Mouse (Mus musculus): ENCODE measurements around the gene Erg. TPM values are rescaled to one million over a fixed set of nuclear protein-coding genes. Genes with fewer than 3 reads are reported as not detected.

Gene Erg
- polyA plus RNA-seq, 1 experiment from 2014 or later: 0.75 TPM

GRCm38 (mm10) chr16:95478558-95478957 lies 107.8 kb downstream of the Erg start:
- no peak overlapping the region for H3K4me2 ChIP-seq (ENCODE audit: low read length)
- H3K9me3 ChIP-seq (replicated peaks; ENCODE audit: control insufficient read depth, low read length): no peaks in the 10 kb centered on the region
- 89% methylated on average over 5 of the region's 5 CpGs for WGBS
- no peak for ATAC-seq
- no peak for DNase-seq (ENCODE audit: low spot score)
- H3K9ac ChIP-seq (ENCODE audit: low read length): no peak overlapping the region
- H3K4me3 ChIP-seq (ENCODE audit: low read depth, low read length): no peak overlapping the region
- no peak overlapping the region for H3K27ac ChIP-seq (ENCODE audit: low read depth, low read length)
- no peaks in the 10 kb centered on the region for H3K36me3 ChIP-seq (ENCODE audit: control insufficient read depth, insufficient read depth, low read length)
- no peaks in the 10 kb centered on the region for H3K27me3 ChIP-seq (replicated peaks; ENCODE audit: control insufficient read depth, insufficient read depth, low read length)
- no peaks in the 10 kb centered on the region for H3K4me1 ChIP-seq (ENCODE audit: control insufficient read depth, insufficient read depth, low read length)

DNA sequence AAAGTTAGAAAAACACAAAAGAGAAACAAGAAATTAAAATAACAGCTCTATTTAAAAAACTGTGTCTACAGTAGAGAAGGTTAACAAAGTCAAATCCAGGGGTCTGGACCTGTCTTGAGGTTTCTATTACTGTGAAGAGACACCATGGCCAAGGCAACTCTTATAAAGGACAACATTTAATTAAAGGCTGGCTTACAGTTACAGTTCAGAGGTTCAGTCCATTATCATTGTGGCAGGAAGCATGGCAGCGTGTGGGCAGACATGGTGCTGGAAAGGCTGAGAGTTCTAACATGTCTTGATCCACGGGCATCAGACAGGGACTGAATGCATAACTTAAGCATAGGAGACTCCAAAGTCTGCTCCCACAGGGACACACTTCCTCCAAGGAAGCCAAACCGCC lies 111.4 kb downstream of the Erg start:
- Histone ChIP-seq H3K27me3 (replicated peaks; ENCODE audit: control insufficient read depth, insufficient read depth, low read length) (no peaks in the 10 kb centered on the region), H3K27ac (ENCODE audit: low read depth, low read length) (no peak overlapping the region), H3K4me2 (ENCODE audit: low read length) (no peak overlapping the region), H3K9ac (ENCODE audit: low read length) (no peak overlapping the region), H3K4me1 (ENCODE audit: control insufficient read depth, insufficient read depth, low read length) (no peaks in the 10 kb centered on the region), H3K4me3 (ENCODE audit: low read depth, low read length) (no peak overlapping the region), H3K36me3 (ENCODE audit: control insufficient read depth, insufficient read depth, low read length) (no peaks in the 10 kb centered on the region), H3K9me3 (replicated peaks; ENCODE audit: control insufficient read depth, low read length) (no peaks in the 10 kb centered on the region)
- ATAC-seq (no peak), DNase-seq (ENCODE audit: low spot score) (no peak)
- 90% methylated on average over 3 of the region's 3 CpGs for WGBS

GRCm38 (mm10) chr16:95473946-95474345 lies 112.4 kb downstream of the Erg start:
- no peak overlapping the region for H3K4me3 ChIP-seq (ENCODE audit: low read depth, low read length)
- no peaks in the 10 kb centered on the region for H3K27me3 ChIP-seq (replicated peaks; ENCODE audit: control insufficient read depth, insufficient read depth, low read length)
- no peaks in the 10 kb centered on the region for H3K36me3 ChIP-seq (ENCODE audit: control insufficient read depth, insufficient read depth, low read length)
- no peak for DNase-seq (ENCODE audit: low spot score)
- no peak overlapping the region for H3K27ac ChIP-seq (ENCODE audit: low read depth, low read length)
- 90% methylated on average over 3 of the region's 3 CpGs for whole genome bisulfite sequencing
- no peaks in the 10 kb centered on the region for H3K4me1 ChIP-seq (ENCODE audit: control insufficient read depth, insufficient read depth, low read length)
- ATAC-seq: no peak
- no peak overlapping the region for H3K9ac ChIP-seq (ENCODE audit: low read length)
- no peaks in the 10 kb centered on the region for H3K9me3 ChIP-seq (replicated peaks; ENCODE audit: control insufficient read depth, low read length)
- H3K4me2 ChIP-seq (ENCODE audit: low read length): no peak overlapping the region

- Histone ChIP-seq H3K4me2 (ENCODE audit: low read length) (no peak overlapping the region), H3K4me1 (ENCODE audit: control insufficient read depth, insufficient read depth, low read length) (no peaks in the 10 kb centered on the region), H3K9ac (ENCODE audit: low read length) (no peak overlapping the region), H3K36me3 (ENCODE audit: control insufficient read depth, insufficient read depth, low read length) (no peaks in the 10 kb centered on the region), H3K27me3 (replicated peaks; ENCODE audit: control insufficient read depth, insufficient read depth, low read length) (no peaks in the 10 kb centered on the region), H3K9me3 (replicated peaks; ENCODE audit: control insufficient read depth, low read length) (no peaks in the 10 kb centered on the region), H3K27ac (ENCODE audit: low read depth, low read length) (no peak overlapping the region), H3K4me3 (ENCODE audit: low read depth, low read length) (no peak overlapping the region)
- 88% methylated on average over 11 of the region's 11 CpGs for WGBS
- no peak for ATAC-seq
- DNase-seq (ENCODE audit: low spot score): no peak
Measured at GRCm38 (mm10) chr16:95472771-95473170, 113.6 kb downstream of the Erg start.

GRCm38 (mm10) chr16:95469262-95470139 lies 116.9 kb downstream of the Erg start:
- H3K4me2 ChIP-seq (ENCODE audit: low read length): no peak overlapping the region
- no peaks in the 10 kb centered on the region for H3K27me3 ChIP-seq (replicated peaks; ENCODE audit: control insufficient read depth, insufficient read depth, low read length)
- no peak for DNase-seq (ENCODE audit: low spot score)
- H3K4me3 ChIP-seq (ENCODE audit: low read depth, low read length): no peak overlapping the region
- no peak for ATAC-seq
- no peak overlapping the region for H3K9ac ChIP-seq (ENCODE audit: low read length)
- no peaks in the 10 kb centered on the region for H3K4me1 ChIP-seq (ENCODE audit: control insufficient read depth, insufficient read depth, low read length)
- no peaks in the 10 kb centered on the region for H3K36me3 ChIP-seq (ENCODE audit: control insufficient read depth, insufficient read depth, low read length)
- no peak overlapping the region for H3K27ac ChIP-seq (ENCODE audit: low read depth, low read length)
- no peaks in the 10 kb centered on the region for H3K9me3 ChIP-seq (replicated peaks; ENCODE audit: control insufficient read depth, low read length)
- 69% methylated on average over 9 of the region's 9 CpGs for WGBS

DNA sequence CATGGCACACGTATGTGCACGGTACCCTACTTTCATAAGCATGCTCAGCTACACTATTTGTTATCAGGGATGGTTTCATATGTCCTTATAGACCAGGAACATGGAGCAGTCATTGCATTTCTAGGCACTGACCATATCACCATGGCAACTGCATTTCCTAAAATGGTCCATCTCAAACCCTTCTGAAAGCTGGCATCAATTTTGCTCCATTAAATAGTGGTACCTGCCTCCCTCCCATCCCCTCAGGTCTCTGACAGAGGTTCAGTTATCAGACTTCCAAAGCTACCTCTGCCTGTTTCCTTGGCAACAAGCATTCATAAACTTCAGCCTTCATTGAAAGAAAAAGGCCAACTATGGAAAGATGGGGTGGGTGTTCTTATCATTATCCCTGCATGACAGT lies 118.5 kb downstream of the Erg start:
- Histone ChIP-seq H3K9me3 (replicated peaks; ENCODE audit: control insufficient read depth, low read length) (no peaks in the 10 kb centered on the region), H3K36me3 (ENCODE audit: control insufficient read depth, insufficient read depth, low read length) (no peaks in the 10 kb centered on the region), H3K4me2 (ENCODE audit: low read length) (no peak overlapping the region), H3K9ac (ENCODE audit: low read length) (no peak overlapping the region), H3K27ac (ENCODE audit: low read depth, low read length) (no peak overlapping the region), H3K4me3 (ENCODE audit: low read depth, low read length) (no peak overlapping the region), H3K27me3 (replicated peaks; ENCODE audit: control insufficient read depth, insufficient read depth, low read length) (no peaks in the 10 kb centered on the region), H3K4me1 (ENCODE audit: control insufficient read depth, insufficient read depth, low read length) (no peaks in the 10 kb centered on the region)
- DNase-seq (ENCODE audit: low spot score): no peak
- 93% methylated on average over 2 of the region's 2 CpGs for WGBS
- no peak for ATAC-seq

DNA sequence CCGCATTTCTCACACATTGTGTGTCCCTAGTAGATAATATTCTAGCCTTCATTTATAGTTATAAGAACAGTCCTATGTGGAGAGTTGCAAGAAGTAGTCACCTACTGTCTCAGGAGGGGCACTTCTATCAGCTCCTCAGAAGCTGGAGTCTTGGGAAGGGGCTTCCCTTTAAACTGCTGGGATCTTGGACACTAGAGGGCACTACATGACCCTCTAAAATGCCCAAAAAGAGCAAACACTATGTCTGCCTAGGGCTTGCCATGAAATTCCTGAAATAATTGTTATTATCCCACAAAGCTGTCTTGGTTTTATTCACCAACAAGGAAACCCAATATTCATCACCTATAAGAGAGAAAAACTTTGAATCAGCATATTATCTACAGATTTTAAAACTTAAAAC lies 119.8 kb downstream of the Erg start:
- H3K4me3 ChIP-seq (ENCODE audit: low read depth, low read length): no peak overlapping the region
- 86% methylated on average over 1 of the region's 1 CpGs for WGBS
- H3K27ac ChIP-seq (ENCODE audit: low read depth, low read length): no peak overlapping the region
- DNase-seq (ENCODE audit: low spot score) (peak; percentile 79), ATAC-seq (no peak)
- no peak overlapping the region for H3K4me2 ChIP-seq (ENCODE audit: low read length)
- no peaks in the 10 kb centered on the region for H3K36me3 ChIP-seq (ENCODE audit: control insufficient read depth, insufficient read depth, low read length)
- no peaks in the 10 kb centered on the region for H3K9me3 ChIP-seq (replicated peaks; ENCODE audit: control insufficient read depth, low read length)
- no peaks in the 10 kb centered on the region for H3K4me1 ChIP-seq (ENCODE audit: control insufficient read depth, insufficient read depth, low read length)
- H3K9ac ChIP-seq (ENCODE audit: low read length): no peak overlapping the region
- H3K27me3 ChIP-seq (replicated peaks; ENCODE audit: control insufficient read depth, insufficient read depth, low read length): no peaks in the 10 kb centered on the region

DNA sequence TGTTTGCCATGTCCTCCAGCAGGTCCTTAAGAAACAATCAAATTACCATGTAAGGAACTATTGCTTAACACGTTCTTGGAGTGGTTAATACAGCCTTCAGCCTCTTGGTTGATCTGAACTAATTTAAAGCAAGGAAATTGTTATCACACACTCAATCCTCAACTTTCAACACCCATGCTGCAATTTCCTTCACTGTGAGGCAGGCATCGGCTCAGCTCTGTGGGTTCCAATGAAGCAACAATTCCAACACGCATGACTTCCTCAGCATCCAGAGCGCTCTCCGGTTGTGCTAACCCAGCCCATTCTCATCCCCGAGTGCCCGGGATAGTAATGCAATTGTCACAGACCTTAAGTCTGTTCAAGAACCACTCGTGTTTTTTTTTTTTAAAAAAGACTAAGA lies 121.8 kb downstream of the Erg start:
- H3K27me3 ChIP-seq (replicated peaks; ENCODE audit: control insufficient read depth, insufficient read depth, low read length): no peaks in the 10 kb centered on the region
- WGBS: 67% methylated on average over 8 of the region's 8 CpGs
- DNase-seq (ENCODE audit: low spot score): no peak
- no peaks in the 10 kb centered on the region for H3K9me3 ChIP-seq (replicated peaks; ENCODE audit: control insufficient read depth, low read length)
- no peak overlapping the region for H3K9ac ChIP-seq (ENCODE audit: low read length)
- no peaks in the 10 kb centered on the region for H3K4me1 ChIP-seq (ENCODE audit: control insufficient read depth, insufficient read depth, low read length)
- no peak overlapping the region for H3K27ac ChIP-seq (ENCODE audit: low read depth, low read length)
- H3K36me3 ChIP-seq (ENCODE audit: control insufficient read depth, insufficient read depth, low read length): no peaks in the 10 kb centered on the region
- no peak overlapping the region for H3K4me3 ChIP-seq (ENCODE audit: low read depth, low read length)
- no peak for ATAC-seq
- H3K4me2 ChIP-seq (ENCODE audit: low read length): no peak overlapping the region

DNA sequence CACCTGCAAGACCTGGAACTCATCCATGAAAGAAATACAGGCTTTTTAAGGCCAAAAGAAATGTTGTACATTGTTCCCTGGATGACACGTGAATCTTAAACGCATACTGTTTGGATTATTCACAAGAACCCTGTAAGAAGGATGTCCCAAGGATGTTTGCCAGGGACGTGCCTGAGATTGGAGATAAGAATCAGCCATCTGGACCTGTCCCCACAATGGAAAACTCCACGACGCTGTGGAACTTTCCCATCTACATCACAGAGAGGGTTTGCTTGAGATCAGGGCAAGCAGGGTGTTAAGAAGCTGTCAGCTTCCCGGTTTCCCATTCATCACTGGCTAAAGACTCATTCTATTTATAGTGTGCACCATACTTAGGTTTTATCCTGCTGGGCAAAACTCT lies 122.6 kb downstream of the Erg start:
- DNase-seq (ENCODE audit: low spot score) (no peak), ATAC-seq (no peak)
- Histone ChIP-seq H3K9ac (ENCODE audit: low read length) (no peak overlapping the region), H3K4me1 (ENCODE audit: control insufficient read depth, insufficient read depth, low read length) (no peaks in the 10 kb centered on the region), H3K4me3 (ENCODE audit: low read depth, low read length) (no peak overlapping the region), H3K9me3 (replicated peaks; ENCODE audit: control insufficient read depth, low read length) (no peaks in the 10 kb centered on the region), H3K27ac (ENCODE audit: low read depth, low read length) (no peak overlapping the region), H3K27me3 (replicated peaks; ENCODE audit: control insufficient read depth, insufficient read depth, low read length) (no peaks in the 10 kb centered on the region), H3K36me3 (ENCODE audit: control insufficient read depth, insufficient read depth, low read length) (no peaks in the 10 kb centered on the region), H3K4me2 (ENCODE audit: low read length) (no peak overlapping the region)
- WGBS: 64% methylated on average over 6 of the region's 6 CpGs

Data from forebrain, embryonic 14.5 days (tissue).